Mouse (Mus musculus) MEL (cell line): ENCODE data around the gene Anp32e. TPM values are rescaled to one million over a fixed set of nuclear protein-coding genes. Genes with fewer than 3 reads are reported as not detected.
"Not testable (repeated sequence)": the region's sequence is repeated elsewhere in the genome, so short reads cannot be mapped to it uniquely, and the experiment has no call there.

Experiments
- DNase-seq: peaks from one replicate; pipeline ENCODE4 v3.0.0; 2011; ENCODE audit warnings: low read depth, low spot score
- H3K27ac ChIP-seq: 2 replicates; pipeline ENCODE4 v1.5.1; 2012; ENCODE audit warnings: low read depth, mild to moderate bottlenecking, control low read depth, low read length, moderate library complexity; ENCODE audit not compliant: control insufficient read depth
- H3K27me3 ChIP-seq, 2 experiments: fragments of 150-350 bp in 1 of 2; sonication (generic) in 1 of 2; 2 replicates each; pipeline ENCODE4 v1.6.1; 2012; ENCODE audit warnings: low read length in 2 of 2, mild to moderate bottlenecking in 2 of 2, improper control_type of control experiment in 1 of 2, moderate library complexity in 1 of 2; ENCODE audit not compliant: insufficient read depth in 2 of 2, control insufficient read depth in 1 of 2
- H3K36me3 ChIP-seq, 2 experiments: 2 replicates each; pipeline ENCODE4 v1.6.1; 2012 to 2014; ENCODE audit warnings: low read length in 2 of 2, improper control_type of control experiment in 1 of 2, inconsistent platforms in 1 of 2, mild to moderate bottlenecking in 1 of 2; ENCODE audit not compliant: insufficient read depth in 2 of 2, control insufficient read depth in 1 of 2
- H3K4me1 ChIP-seq, 2 experiments: fragments of 150-350 bp in 1 of 2; sonication (generic) in 1 of 2; 2 replicates each; pipeline ENCODE4 v1.6.1; 2012; ENCODE audit warnings: low read length in 2 of 2, improper control_type of control experiment in 1 of 2, mild to moderate bottlenecking in 1 of 2; ENCODE audit not compliant: insufficient read depth in 2 of 2, control insufficient read depth in 1 of 2
- H3K4me3 ChIP-seq, 2 experiments: fragments of 150-350 bp in 1 of 2; sonication (generic) in 1 of 2; 2 replicates each; pipeline ENCODE4 v1.5.1; 2012; ENCODE audit warnings: low read depth in 2 of 2, low read length in 2 of 2, mild to moderate bottlenecking in 2 of 2, moderate library complexity in 2 of 2, control low read depth in 1 of 2, improper control_type of control experiment in 1 of 2; ENCODE audit not compliant: control insufficient read depth in 1 of 2, insufficient read depth in 1 of 2
- H3K79me2 ChIP-seq: 2 replicates; pipeline ENCODE4 v1.6.1; 2012; ENCODE audit warnings: mild to moderate bottlenecking, low read length, moderate library complexity; ENCODE audit not compliant: control insufficient read depth, poor library complexity, insufficient read depth
- H3K9ac ChIP-seq: 2 replicates; pipeline ENCODE4 v1.6.1; 2012; ENCODE audit warnings: low read depth, mild to moderate bottlenecking, control low read depth, low read length, moderate library complexity; ENCODE audit not compliant: control insufficient read depth, poor library complexity, severe bottlenecking
- H3K9me3 ChIP-seq: fragments of 150-350 bp; sonication (generic); replicated peaks from 2 replicates; pipeline ENCODE4 v1.6.1; 2012; ENCODE audit warnings: mild to moderate bottlenecking, low read length, improper control_type of control experiment, moderate library complexity; ENCODE audit not compliant: insufficient read depth
- CHD2 ChIP-seq: IDR thresholded peaks from 2 replicates; pipeline ENCODE4 v1.6.1; 2011; ENCODE audit warnings: low read length, improper control_type of control experiment
- CTCF ChIP-seq, 3 experiments: IDR thresholded peaks in 2 of 3; conservative IDR thresholded peaks in 1 of 3; 2 replicates each; pipeline ENCODE4 v1.5.1; 2011 to 2012; ENCODE audit warnings: low read length in 3 of 3, low read depth in 2 of 3, mild to moderate bottlenecking in 2 of 3, improper control_type of control experiment in 1 of 3, inconsistent platforms in 1 of 3, mixed read lengths in 1 of 3, moderate library complexity in 1 of 3; ENCODE audit not compliant: control insufficient read depth in 1 of 3, insufficient read depth in 1 of 3, poor library complexity in 1 of 3, severe bottlenecking in 1 of 3
- ELF1 ChIP-seq: IDR thresholded peaks from 2 replicates; pipeline ENCODE4 v1.6.1; 2014; ENCODE audit warnings: low read depth, mild to moderate bottlenecking, inconsistent platforms, low read length, improper control_type of control experiment, moderate library complexity
- EP300 ChIP-seq, 2 experiments: IDR thresholded peaks; 2 replicates each; pipeline ENCODE4 v1.6.1; 2011; ENCODE audit warnings: improper control_type of control experiment in 2 of 2, low read length in 2 of 2, low read depth in 1 of 2, mild to moderate bottlenecking in 1 of 2
- GATA1 ChIP-seq: IDR thresholded peaks from 2 replicates; pipeline ENCODE4 v1.6.1; 2011; ENCODE audit warnings: low read depth, low read length, improper control_type of control experiment
- HCFC1 ChIP-seq: IDR thresholded peaks from 2 replicates; pipeline ENCODE4 v1.6.1; 2012; ENCODE audit warnings: low read depth, mild to moderate bottlenecking, inconsistent platforms, low read length, improper control_type of control experiment, moderate library complexity
- KAT2A ChIP-seq: conservative IDR thresholded peaks from 2 replicates; pipeline ENCODE4 v1.6.1; 2012; ENCODE audit warnings: low read depth, low read length, improper control_type of control experiment, inconsistent platforms
- MEF2A ChIP-seq: IDR thresholded peaks from 2 replicates; pipeline ENCODE4 v1.6.1; 2014; ENCODE audit warnings: low read depth, mild to moderate bottlenecking, inconsistent platforms, low read length, improper control_type of control experiment; ENCODE audit not compliant: poor library complexity, insufficient replicate concordance, severe bottlenecking; ENCODE audit errors: extremely low read depth
- MXI1 ChIP-seq: IDR thresholded peaks from 2 replicates; pipeline ENCODE4 v1.6.1; 2011; ENCODE audit warnings: mild to moderate bottlenecking, low read depth, low read length, improper control_type of control experiment
- MYB ChIP-seq: IDR thresholded peaks from 2 replicates; pipeline ENCODE4 v1.6.1; 2011; ENCODE audit warnings: mild to moderate bottlenecking, low read depth, low read length, improper control_type of control experiment
- POLR2A ChIP-seq, 2 experiments: IDR thresholded peaks; 2 replicates each; pipeline ENCODE4 v1.6.1; 2011 to 2012; ENCODE audit warnings: low read length in 2 of 2, mild to moderate bottlenecking in 2 of 2, control low read depth in 1 of 2, improper control_type of control experiment in 1 of 2, low read depth in 1 of 2, moderate library complexity in 1 of 2; ENCODE audit not compliant: control insufficient read depth in 1 of 2, insufficient read depth in 1 of 2, poor library complexity in 1 of 2
- RAD21 ChIP-seq: IDR thresholded peaks from 2 replicates; pipeline ENCODE4 v1.6.1; 2011; ENCODE audit warnings: mild to moderate bottlenecking, low read depth, low read length, improper control_type of control experiment
- SIN3A ChIP-seq: IDR thresholded peaks from 2 replicates; pipeline ENCODE4 v1.6.1; 2012; ENCODE audit warnings: low read length, improper control_type of control experiment, inconsistent platforms
- SMC3 ChIP-seq: IDR thresholded peaks from 2 replicates; pipeline ENCODE4 v1.6.1; 2011; ENCODE audit warnings: low read depth, low read length, improper control_type of control experiment
- TAL1 ChIP-seq: IDR thresholded peaks from 2 replicates; pipeline ENCODE4 v1.6.1; 2012; ENCODE audit warnings: mild to moderate bottlenecking, inconsistent platforms, low read length, moderate library complexity, mixed read lengths
- TCF12 ChIP-seq: IDR thresholded peaks from 2 replicates; pipeline ENCODE4 v1.6.1; 2014; ENCODE audit warnings: low read depth, mild to moderate bottlenecking, inconsistent platforms, low read length, improper control_type of control experiment, moderate library complexity
- ZC3H11A ChIP-seq: IDR thresholded peaks from 2 replicates; pipeline ENCODE4 v1.6.1; 2012; ENCODE audit warnings: low read depth, mild to moderate bottlenecking, inconsistent platforms, low read length, improper control_type of control experiment
- ZMIZ1 ChIP-seq: IDR thresholded peaks from 2 replicates; pipeline ENCODE4 v1.6.1; 2012; ENCODE audit warnings: low read depth, mild to moderate bottlenecking, inconsistent platforms, low read length, improper control_type of control experiment, moderate library complexity
- ZNF384 ChIP-seq: IDR thresholded peaks from 2 replicates; pipeline ENCODE4 v1.6.1; 2012; ENCODE audit warnings: low read depth, mild to moderate bottlenecking, inconsistent platforms, low read length, improper control_type of control experiment
- polyA plus RNA-seq, 2 experiments: library from polyadenylated mRNA; stranded (reverse) in 1 of 2; unstranded in 1 of 2; fragments of >175 nt in 1 of 2; fragments of >200 nt in 1 of 2; gene quantifications; 2 replicates each; pipeline versions ENCODE4 v1.2.1 to v1.2.4; 2012; ENCODE audit warnings: low replicate concordance in 2 of 2, low read depth in 1 of 2; ENCODE audit not compliant: insufficient read length in 2 of 2, insufficient read depth in 1 of 2, missing spikeins in 1 of 2
- total RNA-seq: library from RNA; depleted of rRNA; stranded (reverse); fragments of 300-350 nt; gene quantifications from 2 replicates; pipeline ENCODE4 v1.2.3, GENCODE M21; 2012

Anp32e gene
- total and polyA plus RNA-seq, 3 experiments = 159 to 748 (median 412) TPM

DNA sequence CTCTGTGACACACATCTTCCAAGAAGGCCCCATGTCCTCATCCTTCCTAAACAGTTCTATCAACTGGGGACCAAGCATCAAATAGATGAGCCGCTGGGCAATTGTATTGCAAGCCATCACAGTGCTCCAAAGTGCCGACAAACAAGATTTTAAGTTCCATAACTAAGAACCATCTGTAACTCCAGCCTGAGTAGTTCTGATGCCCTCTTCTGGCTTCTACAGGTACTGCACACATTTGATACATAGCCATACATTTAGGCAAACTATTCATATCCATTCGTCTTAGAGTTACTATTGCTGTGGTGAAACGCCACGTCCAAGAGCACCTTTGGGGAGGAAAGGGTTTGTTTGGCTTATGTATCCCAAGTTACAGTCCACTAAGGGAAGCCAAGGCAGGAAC lies 30.0 kb downstream of the Anp32e start (continued):
- no peak for TF ChIP-seq MEF2A
- no peak for TF ChIP-seq TAL1
- no peak for TF ChIP-seq GATA1
- TF ChIP-seq RAD21 = peak; percentile 77
- no peak for TF ChIP-seq ELF1
- no peak for TF ChIP-seq KAT2A
- no peak for TF ChIP-seq ZMIZ1
- TF ChIP-seq EP300 (IDR thresholded peaks at IDR 0.05; ENCODE audit: low read depth in 1 of 2, low read length in 2 of 2) = no peak
- TF ChIP-seq CHD2 = no peak
- TF ChIP-seq ZNF384 = peak; percentile 55; the same call in 1 of the 2 replicates
- TF ChIP-seq HCFC1 = no peak
- TF ChIP-seq POLR2A (IDR thresholded peaks at IDR 0.05; ENCODE audit: control insufficient read depth in 1 of 2, insufficient read depth in 1 of 2, low read depth in 1 of 2, low read length in 2 of 2, poor library complexity in 1 of 2) = no peak
- no peak for TF ChIP-seq MYB

GRCm38 (mm10) chr3:95959807-95960206 lies 30.8 kb downstream of the Anp32e start:
- Histone ChIP-seq H3K27ac (no peak overlapping the region), H3K9ac (no peak overlapping the region), H3K4me3 (no peak overlapping the region)
- TF ChIP-seq MXI1 (no peak), RAD21 (peak; percentile 62), ZNF384 (peak; percentile 84), CTCF (IDR thresholded peaks at IDR 0.05 in 2 of 3, conservative IDR thresholded peaks at IDR 0.05 in 1 of 3; ENCODE audit: control insufficient read depth in 1 of 3, insufficient read depth in 1 of 3, low read depth in 2 of 3, low read length in 3 of 3, poor library complexity in 1 of 3, severe bottlenecking in 1 of 3) (peak in 2 of 3 experiments; percentile 59 to 77; a peak in 4 of 6 replicates), SMC3 (peak; percentile 72), TCF12 (no peak), SIN3A (peak; percentile 28; the same call in 1 of the 2 replicates), ZC3H11A (peak; percentile 66), HCFC1 (0 out of 2 replicates have a peak, but pooled peaks have one; percentile 20)
- TF ChIP-seq, all 39 proteins: peak for 7
- no peaks in the 10 kb centered on the region for H3K79me2 ChIP-seq
- H3K36me3 ChIP-seq = peaks cover 0 to 16% of the 10 kb centered on the region in 2 experiments; a peak in 2 of 4 replicates
- H3K27me3 ChIP-seq = peaks cover 0 to 7% of the 10 kb centered on the region in 2 experiments; a peak in 2 of 4 replicates
- peak; percentile 75 for DNase-seq
- no peaks in the 10 kb centered on the region for H3K9me3 ChIP-seq
- H3K4me1 ChIP-seq = peaks cover 15 to 29% of the 10 kb centered on the region in 2 experiments

GRCm38 (mm10) chr3:95962182-95962581 lies 33.1 kb downstream of the Anp32e start:
- H3K4me1 ChIP-seq = peaks cover 6 to 15% of the 10 kb centered on the region in 2 experiments
- not testable (repeated sequence) for H3K79me2 ChIP-seq, H3K36me3 ChIP-seq, H3K9me3 ChIP-seq, H3K9ac ChIP-seq, H3K4me3 ChIP-seq, H3K27ac ChIP-seq, DNase-seq, H3K27me3 ChIP-seq
